Mouse (Mus musculus): ENCODE measurements at regions not wholly inside any gene's neighbourhood (a gene's known extent, or its start where the extent isn't known, plus 50 kb on each side); places are given as distances from the start of the nearest gene placed in this dataset.

DNA sequence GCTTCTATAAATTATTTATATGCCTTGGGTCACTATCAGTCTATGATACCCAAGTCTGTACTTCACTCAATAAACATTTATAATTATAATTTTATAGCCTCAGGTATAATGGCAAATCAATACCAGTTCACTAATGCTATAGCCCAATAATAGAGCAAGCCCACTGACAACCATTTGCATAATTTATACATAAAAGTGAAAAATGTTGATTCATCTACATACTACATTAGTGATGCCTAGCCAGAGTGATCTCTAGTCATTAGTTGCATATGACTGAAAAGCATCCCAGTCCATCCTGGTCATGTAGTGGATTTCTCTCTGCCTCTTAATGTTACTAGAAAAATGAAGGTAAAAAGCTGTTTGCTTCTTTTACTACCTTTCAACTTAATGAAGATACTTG is 721.6 kb upstream of the Grm7 start:
- no peak overlapping the region for H3K4me3 ChIP-seq (replicated peaks in 1 of 3; ENCODE audit: low read depth in 2 of 3, low read length in 2 of 3, poor library complexity in 1 of 3)
- dilution Hi-C loops (cut with MboI; ENCODE audit: extremely low pct_ligation_motif_present, extremely low pct_unique_long_range_greater_than_20kb, low sequenced_read_pairs), result no loop called here
- no peaks in the 10 kb centered on the region for H3K36me3 ChIP-seq (replicated peaks in 1 of 2; ENCODE audit: control insufficient read depth in 1 of 2, insufficient read depth in 1 of 2, low read length in 1 of 2)
- no peak overlapping the region for H3K4me2 ChIP-seq (ENCODE audit: insufficient read depth, low read depth, poor library complexity, severe bottlenecking)
- no peak for DNase-seq (ENCODE audit: extremely low read depth)
- no peaks in the 10 kb centered on the region for H3K27me3 ChIP-seq (replicated peaks)
- H3K79me2 ChIP-seq (replicated peaks; ENCODE audit: control insufficient read depth, extremely low read depth, insufficient read depth, poor library complexity, severe bottlenecking), result no peaks in the 10 kb centered on the region
- H3K9ac ChIP-seq (ENCODE audit: insufficient read depth, low read depth), result no peak overlapping the region
- no peaks in the 10 kb centered on the region for H3K9me3 ChIP-seq (replicated peaks; ENCODE audit: low read length)
- H3K27ac ChIP-seq (ENCODE audit: insufficient read depth, low read depth), result no peak overlapping the region
- no peaks in the 10 kb centered on the region for H3K4me1 ChIP-seq (ENCODE audit: control insufficient read depth in 1 of 2, insufficient read depth in 2 of 2)
- TF ChIP-seq ZC3H11A (IDR thresholded peaks at IDR 0.05; ENCODE audit: low read depth, low read length) (no peak), ZKSCAN1 (IDR thresholded peaks at IDR 0.05; ENCODE audit: borderline replicate concordance, low read depth, low read length) (no peak), NRF1 (IDR thresholded peaks at IDR 0.05; ENCODE audit: low read depth, low read length) (no peak), HCFC1 (IDR thresholded peaks at IDR 0.05; ENCODE audit: low read depth, low read length) (no peak), CTCF (conservative IDR thresholded peaks at IDR 0.05 in 1 of 2, IDR thresholded peaks at IDR 0.05 in 1 of 2; ENCODE audit: low read depth in 2 of 2, low read length in 2 of 2) (no peak), KAT2A (IDR thresholded peaks at IDR 0.05; ENCODE audit: insufficient replicate concordance, low read length) (no peak), MXI1 (IDR thresholded peaks at IDR 0.05; ENCODE audit: low read depth, low read length) (no peak), USF2 (conservative IDR thresholded peaks at IDR 0.05; ENCODE audit: low read depth, low read length) (no peak), GABPA (IDR thresholded peaks at IDR 0.05; ENCODE audit: insufficient replicate concordance, low read depth, low read length) (no peak), EP300 (IDR thresholded peaks at IDR 0.05; ENCODE audit: low read length) (no peak), MAZ (IDR thresholded peaks at IDR 0.05; ENCODE audit: low read depth, low read length) (no peak), ETS1 (conservative IDR thresholded peaks at IDR 0.05; ENCODE audit: low read depth, low read length) (no peak), BHLHE40 (IDR thresholded peaks at IDR 0.05; ENCODE audit: low read depth, low read length) (no peak), CHD1 (IDR thresholded peaks at IDR 0.05; ENCODE audit: low read depth, low read length) (no peak)
- in situ Hi-C loops (cut with MboI; ENCODE audit: low pct_ligation_motif_present, low pct_unique_long_range_greater_than_20kb, low sequenced_read_pairs), result no loop called here

- Histone ChIP-seq H3K4me2 (ENCODE audit: insufficient read depth, low read depth, poor library complexity, severe bottlenecking) (no peak overlapping the region), H3K4me1 (ENCODE audit: control insufficient read depth in 1 of 2, insufficient read depth in 2 of 2) (no peaks in the 10 kb centered on the region), H3K27me3 (replicated peaks) (no peaks in the 10 kb centered on the region), H3K36me3 (replicated peaks in 1 of 2; ENCODE audit: control insufficient read depth in 1 of 2, insufficient read depth in 1 of 2, low read length in 1 of 2) (no peaks in the 10 kb centered on the region), H3K9me3 (replicated peaks; ENCODE audit: low read length) (no peaks in the 10 kb centered on the region), H3K9ac (ENCODE audit: insufficient read depth, low read depth) (no peak overlapping the region), H3K27ac (ENCODE audit: insufficient read depth, low read depth) (no peak overlapping the region), H3K4me3 (replicated peaks in 1 of 3; ENCODE audit: low read depth in 2 of 3, low read length in 2 of 3, poor library complexity in 1 of 3) (no peak overlapping the region), H3K79me2 (replicated peaks; ENCODE audit: control insufficient read depth, extremely low read depth, insufficient read depth, poor library complexity, severe bottlenecking) (no peaks in the 10 kb centered on the region)
- TF ChIP-seq GABPA (IDR thresholded peaks at IDR 0.05; ENCODE audit: insufficient replicate concordance, low read depth, low read length) (no peak), IRF4 (IDR thresholded peaks at IDR 0.05; ENCODE audit: low read depth, low read length) (no peak), MEF2A (IDR thresholded peaks at IDR 0.05; ENCODE audit: borderline replicate concordance, low read depth, low read length) (no peak), ZMIZ1 (IDR thresholded peaks at IDR 0.05; ENCODE audit: low read depth, low read length) (no peak), PAX5 (IDR thresholded peaks at IDR 0.05; ENCODE audit: low read length) (no peak), ZC3H11A (IDR thresholded peaks at IDR 0.05; ENCODE audit: low read depth, low read length) (no peak), SIN3A (IDR thresholded peaks at IDR 0.05; ENCODE audit: low read length) (no peak), RAD21 (IDR thresholded peaks at IDR 0.05; ENCODE audit: low read depth, low read length) (no peak), KAT2A (IDR thresholded peaks at IDR 0.05; ENCODE audit: insufficient replicate concordance, low read length) (no peak), ELF1 (IDR thresholded peaks at IDR 0.05; ENCODE audit: low read depth, low read length) (no peak), MAX (IDR thresholded peaks at IDR 0.05; ENCODE audit: low read length) (no peak), MAZ (IDR thresholded peaks at IDR 0.05; ENCODE audit: low read depth, low read length) (no peak), TCF12 (IDR thresholded peaks at IDR 0.05; ENCODE audit: low read depth, low read length) (no peak), CTCF (conservative IDR thresholded peaks at IDR 0.05 in 1 of 2, IDR thresholded peaks at IDR 0.05 in 1 of 2; ENCODE audit: low read depth in 2 of 2, low read length in 2 of 2) (no peak)
- in situ Hi-C loops (cut with MboI; ENCODE audit: low pct_ligation_motif_present, low pct_unique_long_range_greater_than_20kb, low sequenced_read_pairs), result no loop called here
- no peak for DNase-seq (ENCODE audit: extremely low read depth)
- dilution Hi-C loops (cut with MboI; ENCODE audit: extremely low pct_ligation_motif_present, extremely low pct_unique_long_range_greater_than_20kb, low sequenced_read_pairs), result no loop called here
These were observed 696.9 kb upstream of the Grm7 start for GRCm38 (mm10) chr6:109948491-109948890.
